Mouse (Mus musculus): ENCODE results near the gene Clhc1. TPM values are rescaled to one million over a fixed set of nuclear protein-coding genes. Genes with fewer than 3 reads are reported as not detected.

The Clhc1 gene
- polyA plus RNA-seq (2012; rRNA removed; ENCODE audit: low replicate concordance): not detected in 2 replicates

GRCm38 (mm10) chr11:29547752-29548503 lies at the start of gene Clhc1, which contains the start of gene Rps27a:
TSS of gene Clhc1 (plus strand) at chr11:29547950.
TSS of gene Rps27a (minus strand) at chr11:29548109.

GRCm38 (mm10) chr11:29514682-29515412 lies 32.9 kb upstream of the Clhc1 start, which contains the start of gene Prorsd1:
TSS of gene Prorsd1 (minus strand) at chr11:29515033.

GRCm38 (mm10) chr11:29525988-29526794 lies 21.6 kb upstream of the Clhc1 start, which contains the start of gene Mtif2:
TSS of gene Mtif2 (plus strand) at chr11:29526408.

Other genes with a start within 250 kb of the Clhc1 start
- 1.9 and 3.9 TPM in 2 replicates for gene Ccdc88a, start 174.3 kb upstream of the Clhc1 start, polyA plus RNA-seq (2012; rRNA removed; ENCODE audit: low replicate concordance)
- 1.4 and 5.6 TPM in 2 replicates for gene Prorsd1, start 32.9 kb upstream of the Clhc1 start, polyA plus RNA-seq (2012; rRNA removed; ENCODE audit: low replicate concordance)
- gene Mtif2, start 21.5 kb upstream of the Clhc1 start, polyA plus RNA-seq (2012; rRNA removed; ENCODE audit: low replicate concordance): 7.4 and 11.5 TPM in 2 replicates
- gene Rps27a, start 159 bp downstream of the Clhc1 start, polyA plus RNA-seq (2012; rRNA removed; ENCODE audit: low replicate concordance): 50.0 and 108 TPM in 2 replicates
- gene Rtn4, start 145.0 kb downstream of the Clhc1 start, polyA plus RNA-seq (2012; rRNA removed; ENCODE audit: low replicate concordance): 136 and 168 TPM in 2 replicates

Data from mammary gland, adult 2 months (tissue).